Mouse (Mus musculus): ENCODE measurements around the gene Prune2. TPM values are rescaled to one million over a fixed set of nuclear protein-coding genes. Genes with fewer than 3 reads are reported as not detected.

Prune2 gene
- polyA plus RNA-seq, 1 experiment from 2014 or later, result 6.7 TPM

DNA sequence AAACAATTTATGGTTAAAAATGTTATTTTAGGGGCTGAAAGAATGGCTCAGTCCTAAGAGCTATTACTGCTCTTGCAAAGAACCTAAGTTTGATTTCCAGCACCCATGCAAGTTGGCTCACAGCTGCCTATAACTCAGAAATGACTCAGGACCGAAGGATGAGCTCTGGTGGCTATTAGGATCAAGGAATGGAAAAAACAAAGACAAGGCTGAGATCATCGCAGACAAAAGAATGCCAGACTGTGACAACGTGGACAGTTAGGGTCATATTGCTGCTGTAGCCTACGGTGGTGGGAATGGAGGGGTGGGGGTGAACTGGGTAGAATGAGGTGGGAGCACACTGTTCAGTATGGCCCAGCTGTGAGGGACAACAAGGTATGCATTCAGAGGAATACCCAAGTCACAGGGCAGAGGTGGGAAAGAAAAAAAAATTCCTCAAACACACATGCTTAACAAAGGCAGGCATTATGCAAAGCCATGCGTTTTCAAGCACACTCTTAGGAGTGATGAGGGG is 269.7 kb downstream of the Prune2 start:
- Histone ChIP-seq H3K9me3 (replicated peaks; ENCODE audit: control insufficient read depth, low read length) (0 out of 2 replicates have a peak, but pooled peaks cover 3% of the 10 kb centered on the region), H3K27me3 (ENCODE audit: control insufficient read depth, insufficient read depth, low read length) (no peaks in the 10 kb centered on the region), H3K27ac (ENCODE audit: low read length) (no peak overlapping the region), H3K4me3 (ENCODE audit: low read length) (no peak overlapping the region), H3K4me2 (ENCODE audit: low read depth, low read length) (no peak overlapping the region), H3K4me1 (ENCODE audit: control insufficient read depth, insufficient read depth, low read length) (peaks cover 9% of the 10 kb centered on the region), H3K36me3 (ENCODE audit: control insufficient read depth, insufficient read depth) (no peaks in the 10 kb centered on the region), H3K9ac (ENCODE audit: low read length) (no peak overlapping the region)
- WGBS, result 67% methylated on average over 5 of the region's 5 CpGs
- no peak for ATAC-seq (replicated peaks; ENCODE audit: extremely low read depth, insufficient read depth, low FRiP score)

DNA sequence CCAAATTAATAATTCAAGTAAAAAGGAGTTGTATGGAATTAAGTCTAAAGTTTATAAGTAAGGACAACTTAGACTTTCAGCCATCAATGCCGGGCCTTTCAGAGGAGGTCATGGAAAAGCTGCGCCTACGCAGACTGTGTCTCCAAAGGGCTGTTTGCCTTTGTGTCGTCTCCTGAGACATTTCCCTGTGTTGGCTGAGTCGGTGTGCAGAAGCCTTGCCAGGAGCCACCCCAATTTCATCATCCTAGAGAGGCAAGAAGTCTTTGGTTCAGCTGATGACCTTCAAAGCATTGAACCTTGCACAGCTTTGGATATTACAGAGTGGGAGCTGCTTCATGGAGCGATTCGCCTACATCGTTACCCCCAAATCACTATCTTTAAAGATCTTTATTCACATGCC is 270.2 kb downstream of the Prune2 start:
- Histone ChIP-seq H3K4me1 (ENCODE audit: control insufficient read depth, insufficient read depth, low read length) (peaks cover 9% of the 10 kb centered on the region), H3K9ac (ENCODE audit: low read length) (no peak overlapping the region), H3K4me3 (ENCODE audit: low read length) (no peak overlapping the region), H3K27me3 (ENCODE audit: control insufficient read depth, insufficient read depth, low read length) (no peaks in the 10 kb centered on the region), H3K4me2 (ENCODE audit: low read depth, low read length) (no peak overlapping the region), H3K36me3 (ENCODE audit: control insufficient read depth, insufficient read depth) (no peaks in the 10 kb centered on the region), H3K27ac (ENCODE audit: low read length) (no peak overlapping the region), H3K9me3 (replicated peaks; ENCODE audit: control insufficient read depth, low read length) (0 out of 2 replicates have a peak, but pooled peaks cover 3% of the 10 kb centered on the region)
- ATAC-seq (replicated peaks; ENCODE audit: extremely low read depth, insufficient read depth, low FRiP score), result no peak
- 89% methylated on average over 8 of the region's 8 CpGs for WGBS

DNA sequence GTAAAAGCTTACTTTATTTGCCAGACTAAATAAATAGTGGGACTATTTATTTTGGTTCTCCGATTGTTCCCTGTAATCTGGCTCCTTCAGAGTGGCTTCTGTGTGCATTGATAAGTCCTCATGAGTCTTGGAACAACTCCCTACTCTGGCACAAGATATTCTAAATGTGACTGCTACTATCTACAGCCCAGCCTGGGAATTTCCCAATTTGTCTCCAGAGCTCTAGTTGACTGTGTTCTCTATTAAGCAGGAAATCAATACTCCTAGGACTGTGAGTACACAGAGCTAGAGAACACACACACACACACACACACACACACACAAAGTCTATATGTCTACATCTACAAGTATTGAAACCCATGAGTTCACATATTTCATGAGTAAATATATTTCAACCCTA is 274.1 kb downstream of the Prune2 start:
- H3K27me3 ChIP-seq (ENCODE audit: control insufficient read depth, insufficient read depth, low read length), result no peaks in the 10 kb centered on the region
- H3K36me3 ChIP-seq (ENCODE audit: control insufficient read depth, insufficient read depth), result no peaks in the 10 kb centered on the region
- H3K4me3 ChIP-seq (ENCODE audit: low read length), result no peak overlapping the region
- no peak for ATAC-seq (replicated peaks; ENCODE audit: extremely low read depth, insufficient read depth, low FRiP score)
- no peak overlapping the region for H3K9ac ChIP-seq (ENCODE audit: low read length)
- H3K27ac ChIP-seq (ENCODE audit: low read length), result no peak overlapping the region
- H3K4me2 ChIP-seq (ENCODE audit: low read depth, low read length), result no peak overlapping the region
- H3K9me3 ChIP-seq (replicated peaks; ENCODE audit: control insufficient read depth, low read length), result 0 out of 2 replicates have a peak, but pooled peaks cover 3% of the 10 kb centered on the region
- H3K4me1 ChIP-seq (ENCODE audit: control insufficient read depth, insufficient read depth, low read length), result peaks cover 6% of the 10 kb centered on the region
- WGBS, result 17% methylated on average over 1 of the region's 1 CpGs

DNA sequence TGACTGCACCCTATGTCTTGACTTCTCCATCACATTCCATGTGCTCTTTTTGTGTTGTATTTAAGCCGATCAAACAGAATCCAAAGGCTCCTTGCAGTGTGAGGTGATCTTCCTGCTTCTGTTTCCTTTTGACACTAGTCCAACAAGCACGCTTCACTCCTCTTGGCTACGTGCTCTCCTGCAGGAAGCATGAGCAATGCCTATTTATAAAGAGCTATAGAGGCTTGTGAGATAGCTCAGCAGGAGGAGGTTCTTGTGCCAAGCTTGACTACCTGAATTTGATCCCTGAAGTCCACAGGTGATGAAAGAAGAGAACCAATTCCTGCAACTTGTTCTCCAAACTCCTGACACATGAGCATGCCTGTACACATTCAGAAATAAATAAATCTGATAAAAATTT is 282.6 kb downstream of the Prune2 start:
- H3K4me1 ChIP-seq (ENCODE audit: control insufficient read depth, insufficient read depth, low read length), result peaks cover 5% of the 10 kb centered on the region; the same call in 1 of the 2 replicates
- H3K27me3 ChIP-seq (ENCODE audit: control insufficient read depth, insufficient read depth, low read length), result no peaks in the 10 kb centered on the region
- H3K9me3 ChIP-seq (replicated peaks; ENCODE audit: control insufficient read depth, low read length), result no peaks in the 10 kb centered on the region
- peak; percentile 76 for ATAC-seq (replicated peaks; ENCODE audit: extremely low read depth, insufficient read depth, low FRiP score)
- H3K9ac ChIP-seq (ENCODE audit: low read length), result no peak overlapping the region
- H3K27ac ChIP-seq (ENCODE audit: low read length), result 0 out of 2 replicates have a peak overlapping the region, but pooled peaks have one; percentile 24
- H3K4me3 ChIP-seq (ENCODE audit: low read length), result no peak overlapping the region
- no peaks in the 10 kb centered on the region for H3K36me3 ChIP-seq (ENCODE audit: control insufficient read depth, insufficient read depth)
- WGBS, result 42% methylated on average over 3 of the region's 3 CpGs
- H3K4me2 ChIP-seq (ENCODE audit: low read depth, low read length), result no peak overlapping the region

DNA sequence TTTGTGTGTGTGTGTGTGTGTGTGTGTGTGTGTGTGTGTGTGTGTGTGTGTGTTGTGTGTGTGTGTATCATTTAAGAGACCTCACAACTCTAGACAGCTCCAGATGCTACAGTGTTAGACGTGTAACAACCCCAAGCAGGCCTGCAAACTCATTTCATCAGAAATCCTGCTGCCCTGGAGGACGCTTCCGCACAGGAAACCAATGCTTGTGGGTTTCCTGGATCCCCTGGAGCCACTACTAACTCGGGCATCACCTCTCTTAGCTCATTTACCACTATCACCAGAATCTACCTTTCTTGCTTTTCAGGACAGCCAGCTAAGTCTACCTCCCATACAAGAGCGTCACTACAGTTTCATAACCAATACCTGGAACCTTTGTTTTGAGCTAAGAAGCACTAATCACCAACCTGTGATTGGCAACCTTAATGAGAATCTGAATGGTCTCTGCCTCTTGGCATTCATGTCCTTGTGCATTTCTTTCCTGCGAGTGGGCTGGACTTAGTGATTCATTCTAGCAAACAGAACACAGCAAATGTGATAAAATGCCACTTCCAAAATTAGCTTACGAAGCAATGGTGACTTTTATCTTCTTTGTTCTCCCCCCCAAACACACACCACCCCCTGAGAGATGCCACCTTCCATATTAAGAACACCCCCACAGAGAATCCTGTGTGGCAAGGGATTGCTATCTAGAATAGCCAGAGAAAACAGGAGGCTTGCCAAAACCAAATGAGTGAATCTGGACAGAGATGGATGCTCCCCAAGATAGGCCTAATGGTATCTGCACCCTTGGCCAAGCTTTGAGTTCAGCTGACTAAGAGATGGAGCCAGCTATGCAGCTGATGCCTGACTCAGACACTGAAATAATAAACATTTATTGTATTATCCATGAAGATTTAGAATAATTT is 284.5 kb downstream of the Prune2 start:
- Histone ChIP-seq H3K27me3 (ENCODE audit: control insufficient read depth, insufficient read depth, low read length) (no peaks in the 10 kb centered on the region), H3K36me3 (ENCODE audit: control insufficient read depth, insufficient read depth) (no peaks in the 10 kb centered on the region), H3K4me2 (ENCODE audit: low read depth, low read length) (no peak overlapping the region), H3K9ac (ENCODE audit: low read length) (no peak overlapping the region), H3K4me1 (ENCODE audit: control insufficient read depth, insufficient read depth, low read length) (peaks cover 8% of the 10 kb centered on the region), H3K27ac (ENCODE audit: low read length) (no peak overlapping the region), H3K9me3 (replicated peaks; ENCODE audit: control insufficient read depth, low read length) (no peaks in the 10 kb centered on the region), H3K4me3 (ENCODE audit: low read length) (no peak overlapping the region)
- ATAC-seq (replicated peaks; ENCODE audit: extremely low read depth, insufficient read depth, low FRiP score), result no peak
- 68% methylated on average over 7 of the region's 7 CpGs for WGBS

DNA sequence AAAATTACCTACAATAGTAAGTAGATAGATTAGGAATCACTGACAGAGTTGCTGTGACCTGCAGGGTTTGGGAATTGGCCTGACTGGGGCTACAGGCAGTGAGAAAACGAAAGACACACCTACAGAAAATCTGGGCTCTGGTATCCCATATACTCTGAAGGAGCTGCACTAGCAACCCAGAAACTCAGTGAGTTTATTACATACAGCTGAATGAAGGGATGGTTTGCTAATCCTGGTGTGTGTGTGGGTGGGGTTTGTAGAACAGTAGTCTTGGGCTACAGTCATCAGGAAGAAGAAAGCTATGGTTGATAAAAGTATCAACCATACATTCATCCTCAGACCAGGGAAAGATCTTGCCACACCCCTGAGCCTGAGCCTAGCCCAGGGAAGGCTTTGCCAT is 285.3 kb downstream of the Prune2 start:
- Histone ChIP-seq H3K4me2 (ENCODE audit: low read depth, low read length) (no peak overlapping the region), H3K27me3 (ENCODE audit: control insufficient read depth, insufficient read depth, low read length) (no peaks in the 10 kb centered on the region), H3K36me3 (ENCODE audit: control insufficient read depth, insufficient read depth) (no peaks in the 10 kb centered on the region), H3K27ac (ENCODE audit: low read length) (no peak overlapping the region), H3K9ac (ENCODE audit: low read length) (no peak overlapping the region), H3K4me3 (ENCODE audit: low read length) (no peak overlapping the region), H3K9me3 (replicated peaks; ENCODE audit: control insufficient read depth, low read length) (no peaks in the 10 kb centered on the region), H3K4me1 (ENCODE audit: control insufficient read depth, insufficient read depth, low read length) (peaks cover 8% of the 10 kb centered on the region)
- 83% methylated on average over 1 of the region's 1 CpGs for WGBS
- no peak for ATAC-seq (replicated peaks; ENCODE audit: extremely low read depth, insufficient read depth, low FRiP score)

DNA sequence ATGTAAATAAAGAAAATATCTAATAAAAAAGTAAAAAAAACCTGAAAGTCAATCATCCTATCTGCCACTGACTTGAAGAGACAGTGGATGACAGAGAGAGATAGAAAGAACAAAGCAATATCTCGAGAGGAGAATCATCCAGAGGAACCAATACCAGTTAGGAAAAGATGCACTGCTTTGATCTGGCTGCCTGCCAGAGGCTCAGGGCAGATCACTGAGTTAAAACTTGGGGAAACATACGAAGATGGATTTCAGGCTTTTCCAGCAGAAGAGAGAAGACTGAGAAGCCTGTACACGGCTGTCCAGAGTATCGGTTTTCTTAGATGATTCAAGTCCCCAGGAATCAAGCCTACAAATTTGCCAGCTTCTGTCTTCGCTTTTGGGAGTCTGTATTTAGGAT is 287.0 kb downstream of the Prune2 start:
- Histone ChIP-seq H3K36me3 (ENCODE audit: control insufficient read depth, insufficient read depth) (no peaks in the 10 kb centered on the region), H3K9me3 (replicated peaks; ENCODE audit: control insufficient read depth, low read length) (no peaks in the 10 kb centered on the region), H3K9ac (ENCODE audit: low read length) (no peak overlapping the region)

DNA sequence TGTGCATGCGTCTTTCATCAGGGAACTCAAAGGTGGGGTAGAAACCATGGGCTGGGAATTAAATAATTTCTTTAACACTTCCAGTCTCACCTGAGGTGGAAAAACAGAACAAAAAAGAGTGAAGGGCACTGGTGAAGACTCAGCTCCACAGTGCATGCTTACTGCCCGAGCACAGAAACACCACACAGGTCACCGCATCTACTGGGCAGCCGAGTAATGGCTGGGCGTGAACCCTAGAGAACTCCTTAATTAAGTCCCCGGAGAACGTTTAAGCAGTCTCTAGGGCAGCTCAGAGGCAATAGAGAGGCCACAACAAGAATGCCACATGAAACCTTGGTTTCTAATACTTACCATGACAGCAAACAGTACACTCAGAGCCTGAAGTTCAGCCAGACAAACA is 288.6 kb downstream of the Prune2 start:
- Histone ChIP-seq H3K4me3 (ENCODE audit: low read length) (no peak overlapping the region), H3K4me2 (ENCODE audit: low read depth, low read length) (no peak overlapping the region), H3K27ac (ENCODE audit: low read length) (no peak overlapping the region), H3K9ac (ENCODE audit: low read length) (no peak overlapping the region), H3K9me3 (replicated peaks; ENCODE audit: control insufficient read depth, low read length) (no peaks in the 10 kb centered on the region), H3K4me1 (ENCODE audit: control insufficient read depth, insufficient read depth, low read length) (peaks cover 8% of the 10 kb centered on the region), H3K27me3 (ENCODE audit: control insufficient read depth, insufficient read depth, low read length) (no peaks in the 10 kb centered on the region), H3K36me3 (ENCODE audit: control insufficient read depth, insufficient read depth) (no peaks in the 10 kb centered on the region)
- ATAC-seq (replicated peaks; ENCODE audit: extremely low read depth, insufficient read depth, low FRiP score), result no peak
- WGBS, result 81% methylated on average over 7 of the region's 7 CpGs

More for the DNA sequence above, 287.0 kb downstream of the Prune2 start:
- Histone ChIP-seq H3K27me3 (ENCODE audit: control insufficient read depth, insufficient read depth, low read length) (no peaks in the 10 kb centered on the region), H3K4me2 (ENCODE audit: low read depth, low read length) (no peak overlapping the region), H3K4me1 (ENCODE audit: control insufficient read depth, insufficient read depth, low read length) (peaks cover 8% of the 10 kb centered on the region), H3K27ac (ENCODE audit: low read length) (no peak overlapping the region), H3K4me3 (ENCODE audit: low read length) (no peak overlapping the region)
- ATAC-seq (replicated peaks; ENCODE audit: extremely low read depth, insufficient read depth, low FRiP score), result no peak
- WGBS, result 68% methylated on average over 5 of the region's 5 CpGs

DNA sequence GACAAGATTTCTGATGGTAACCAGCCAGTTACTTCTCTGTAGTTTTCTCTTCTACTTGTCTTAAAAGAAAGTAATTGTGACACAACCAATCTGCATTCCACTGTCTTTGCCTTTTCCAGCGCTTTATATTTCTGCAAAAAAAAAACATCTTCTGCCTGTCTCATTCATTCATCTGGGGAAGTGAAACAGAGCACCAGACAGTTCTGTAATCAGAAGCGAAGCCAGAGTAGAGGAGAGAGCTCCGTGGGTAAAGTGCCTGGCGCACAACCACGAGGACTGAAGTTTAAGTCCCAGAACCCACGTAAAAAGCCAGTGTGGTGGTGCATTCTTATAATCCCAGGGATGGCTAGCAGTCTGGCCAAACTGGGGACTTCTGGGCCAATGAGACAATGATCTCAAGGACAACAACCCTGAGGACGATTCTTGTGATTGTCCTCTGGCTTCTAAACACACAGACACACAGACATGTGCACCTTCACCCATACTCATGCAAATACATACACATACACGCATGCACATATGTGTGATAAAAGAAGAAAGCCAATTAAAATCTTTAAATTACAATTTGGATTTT is 291.5 kb downstream of the Prune2 start:
- Histone ChIP-seq H3K4me3 (ENCODE audit: low read length) (no peak overlapping the region), H3K36me3 (ENCODE audit: control insufficient read depth, insufficient read depth) (no peaks in the 10 kb centered on the region), H3K4me1 (ENCODE audit: control insufficient read depth, insufficient read depth, low read length) (peaks cover 4% of the 10 kb centered on the region), H3K9me3 (replicated peaks; ENCODE audit: control insufficient read depth, low read length) (no peaks in the 10 kb centered on the region), H3K27ac (ENCODE audit: low read length) (no peak overlapping the region), H3K4me2 (ENCODE audit: low read depth, low read length) (no peak overlapping the region), H3K9ac (ENCODE audit: low read length) (no peak overlapping the region), H3K27me3 (ENCODE audit: control insufficient read depth, insufficient read depth, low read length) (no peaks in the 10 kb centered on the region)
- WGBS, result 72% methylated on average over 8 of the region's 8 CpGs
- no peak for ATAC-seq (replicated peaks; ENCODE audit: extremely low read depth, insufficient read depth, low FRiP score)
